Mouse (Mus musculus): ENCODE measurements around the gene Zmat5. TPM values are rescaled to one million over a fixed set of nuclear protein-coding genes. Genes with fewer than 3 reads are reported as not detected.
A peak's percentile ranks its signal among the peaks of the same experiment; 100 is the strongest.
"Not testable (repeated sequence)": the region's sequence is repeated elsewhere in the genome, so short reads cannot be mapped to it uniquely, and the experiment has no call there.

Zmat5 gene
- total RNA-seq, 1 experiment from 2014 or later, result 4.7 TPM

DNA sequence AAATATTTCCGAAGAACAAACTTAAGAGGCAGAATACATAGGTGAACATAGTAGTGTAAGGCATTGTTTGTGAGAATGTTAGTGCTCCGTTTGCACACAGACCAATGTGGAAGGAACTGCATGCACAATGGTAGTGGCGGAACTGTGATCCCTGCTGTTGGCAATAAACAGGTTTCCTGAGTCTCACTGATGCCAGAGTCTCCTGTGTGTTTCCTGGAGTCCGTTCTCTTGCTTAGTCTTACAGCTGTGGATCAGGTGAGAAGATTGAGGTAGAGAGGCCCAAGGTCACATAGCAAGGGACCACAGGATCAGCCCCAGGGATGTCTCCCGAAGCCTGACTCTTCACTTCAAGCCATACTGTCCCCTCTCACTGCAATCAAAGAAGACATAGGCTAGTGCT, 19.0 kb upstream of the Zmat5 start:
- ATAC-seq (replicated peaks in 1 of 2; ENCODE audit: insufficient read depth in 1 of 2, low FRiP score in 2 of 2, low TSS enrichment in 1 of 2, low read depth in 1 of 2, poor library complexity in 2 of 2, severe bottlenecking in 2 of 2), result no peak

DNA sequence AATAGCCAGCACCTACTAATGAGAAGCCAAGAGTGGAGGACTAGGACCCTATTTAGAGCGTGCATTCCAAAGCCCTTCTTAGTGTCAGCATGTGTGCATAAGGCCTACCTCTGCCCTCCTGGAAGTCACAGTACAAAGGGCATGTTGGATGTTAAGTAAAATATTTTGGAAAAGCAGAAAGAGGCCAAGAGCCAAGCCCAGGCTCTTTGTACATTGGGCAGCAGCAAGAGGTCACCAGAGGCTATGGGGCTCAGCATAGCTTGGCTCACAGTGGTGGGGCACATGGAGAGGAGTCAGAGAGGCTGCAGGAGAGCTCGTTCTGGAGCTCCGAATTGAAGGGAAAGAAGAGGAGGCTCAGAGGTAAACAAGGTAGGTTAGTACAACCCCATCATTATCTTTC, 17.5 kb upstream of the Zmat5 start:
- no peak for ATAC-seq (replicated peaks in 1 of 2; ENCODE audit: insufficient read depth in 1 of 2, low FRiP score in 2 of 2, low TSS enrichment in 1 of 2, low read depth in 1 of 2, poor library complexity in 2 of 2, severe bottlenecking in 2 of 2)

DNA sequence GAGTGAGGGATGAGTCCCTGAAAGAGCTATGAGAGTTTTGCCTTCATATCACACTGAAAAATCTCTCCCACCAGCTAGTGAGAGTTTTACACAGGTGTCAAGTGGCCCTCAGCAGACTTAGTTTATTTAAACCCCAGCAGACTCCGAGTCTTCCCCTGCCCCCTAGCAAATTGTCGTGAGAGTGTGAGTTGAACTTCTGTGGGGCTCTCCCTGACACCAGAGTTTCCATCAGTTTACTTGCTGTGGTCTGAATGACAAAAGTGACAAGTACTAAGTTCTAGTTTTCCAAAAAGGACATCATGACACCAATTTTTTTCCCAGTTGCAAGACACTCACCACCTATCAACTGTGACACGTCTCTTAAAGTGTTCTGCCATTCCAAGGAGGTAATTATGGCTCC, 16.6 kb upstream of the Zmat5 start:
- no peak for ATAC-seq (replicated peaks in 1 of 2; ENCODE audit: insufficient read depth in 1 of 2, low FRiP score in 2 of 2, low TSS enrichment in 1 of 2, low read depth in 1 of 2, poor library complexity in 2 of 2, severe bottlenecking in 2 of 2)

DNA sequence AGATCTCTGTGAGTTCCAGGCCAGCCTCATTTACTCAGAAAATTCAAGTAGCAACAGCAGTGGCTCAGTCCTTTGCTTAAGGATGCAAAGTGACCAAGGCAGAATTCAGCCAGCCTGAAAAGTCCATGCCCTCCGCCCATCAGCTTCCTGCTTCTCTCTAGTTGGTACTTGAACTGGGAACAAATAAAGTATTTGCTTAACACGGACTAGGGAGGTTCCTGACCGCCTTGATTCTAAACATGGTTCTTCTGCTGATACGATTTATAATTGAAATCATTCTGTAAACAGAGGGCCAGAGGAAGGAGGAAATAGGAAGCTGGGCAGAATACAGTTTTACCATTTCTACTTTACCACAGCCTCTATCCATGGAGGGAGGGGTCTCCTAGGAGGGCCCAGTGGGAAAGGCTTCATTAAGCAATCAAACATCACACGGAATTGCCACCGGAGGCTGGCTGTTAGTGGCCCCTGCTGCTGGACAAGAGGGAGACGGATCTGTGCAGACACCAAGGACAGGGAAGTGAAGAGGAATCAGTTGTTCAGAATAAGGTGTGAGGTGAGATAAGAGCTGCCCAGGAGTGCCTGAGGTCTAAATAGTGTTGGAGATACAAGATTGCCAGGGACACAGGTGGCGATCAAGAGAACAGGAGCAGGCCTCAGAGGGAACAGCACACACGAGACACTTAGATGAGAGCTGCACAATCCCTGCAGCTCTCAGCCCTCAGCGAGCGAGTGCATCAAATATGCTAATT, 15.7 kb upstream of the Zmat5 start:
- ATAC-seq (replicated peaks in 1 of 2; ENCODE audit: insufficient read depth in 1 of 2, low FRiP score in 2 of 2, low TSS enrichment in 1 of 2, low read depth in 1 of 2, poor library complexity in 2 of 2, severe bottlenecking in 2 of 2), result no peak

DNA sequence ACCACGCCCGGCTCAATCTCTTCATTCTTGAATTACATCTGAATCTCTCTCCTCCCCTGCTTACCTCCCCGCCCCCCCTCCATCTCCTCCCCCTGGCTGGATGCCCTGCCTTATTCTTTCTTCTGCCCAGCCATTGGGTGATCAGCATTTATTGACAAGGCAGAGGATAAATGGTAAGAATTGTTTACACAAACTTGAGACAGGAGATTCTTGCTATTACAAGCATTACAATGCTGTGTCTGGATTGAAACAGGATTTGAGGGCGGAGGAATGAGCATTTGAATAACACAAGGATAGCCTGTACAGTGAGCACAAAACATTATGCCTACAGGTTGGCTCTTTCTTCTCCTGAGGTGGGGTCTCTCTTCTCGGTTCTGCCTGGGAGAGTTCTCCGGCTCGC, 14.1 kb upstream of the Zmat5 start:
- no peak for ATAC-seq (replicated peaks in 1 of 2; ENCODE audit: insufficient read depth in 1 of 2, low FRiP score in 2 of 2, low TSS enrichment in 1 of 2, low read depth in 1 of 2, poor library complexity in 2 of 2, severe bottlenecking in 2 of 2)

DNA sequence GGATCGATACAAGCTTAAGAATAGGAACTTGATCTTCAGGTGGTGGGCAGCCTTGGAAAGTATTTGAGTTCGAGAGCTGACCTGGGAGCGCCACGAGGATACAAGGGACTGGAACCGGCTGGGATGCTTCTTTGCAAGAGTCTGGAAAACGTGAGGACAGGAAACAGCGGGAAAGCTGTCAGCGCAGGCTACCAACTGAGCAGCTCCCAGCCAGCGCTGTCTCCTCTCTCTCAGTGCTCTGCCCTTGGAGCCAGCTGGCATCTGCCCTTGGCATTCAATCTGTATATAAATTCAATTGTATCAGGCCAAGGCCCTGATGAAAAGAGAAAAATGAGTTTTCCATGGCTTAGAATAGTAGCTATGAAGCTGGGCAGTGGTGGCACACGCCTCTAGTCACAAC, 13.3 kb upstream of the Zmat5 start:
- ATAC-seq (replicated peaks in 1 of 2; ENCODE audit: insufficient read depth in 1 of 2, low FRiP score in 2 of 2, low TSS enrichment in 1 of 2, low read depth in 1 of 2, poor library complexity in 2 of 2, severe bottlenecking in 2 of 2), result no peak

DNA sequence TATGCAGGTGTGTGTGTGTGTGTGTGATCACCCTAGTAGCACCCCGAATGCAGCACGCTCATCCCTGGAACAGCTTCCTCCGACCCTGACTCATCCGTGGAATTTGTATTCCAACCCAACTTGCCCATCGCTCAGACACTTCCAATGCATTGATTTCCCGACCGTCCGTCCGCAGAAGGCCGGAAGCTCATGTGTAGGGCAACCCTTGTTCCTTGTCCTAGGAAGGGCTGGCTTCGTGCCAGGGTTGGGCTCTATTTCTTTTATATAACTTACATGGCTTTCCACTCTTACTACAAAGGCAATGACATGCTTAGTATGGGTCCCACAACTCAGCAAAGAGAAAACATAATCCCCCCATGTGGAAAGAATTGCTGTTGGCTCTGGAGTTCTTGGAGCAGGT, 12.3 kb upstream of the Zmat5 start:
- ATAC-seq (replicated peaks in 1 of 2; ENCODE audit: insufficient read depth in 1 of 2, low FRiP score in 2 of 2, low TSS enrichment in 1 of 2, low read depth in 1 of 2, poor library complexity in 2 of 2, severe bottlenecking in 2 of 2), result no peak

DNA sequence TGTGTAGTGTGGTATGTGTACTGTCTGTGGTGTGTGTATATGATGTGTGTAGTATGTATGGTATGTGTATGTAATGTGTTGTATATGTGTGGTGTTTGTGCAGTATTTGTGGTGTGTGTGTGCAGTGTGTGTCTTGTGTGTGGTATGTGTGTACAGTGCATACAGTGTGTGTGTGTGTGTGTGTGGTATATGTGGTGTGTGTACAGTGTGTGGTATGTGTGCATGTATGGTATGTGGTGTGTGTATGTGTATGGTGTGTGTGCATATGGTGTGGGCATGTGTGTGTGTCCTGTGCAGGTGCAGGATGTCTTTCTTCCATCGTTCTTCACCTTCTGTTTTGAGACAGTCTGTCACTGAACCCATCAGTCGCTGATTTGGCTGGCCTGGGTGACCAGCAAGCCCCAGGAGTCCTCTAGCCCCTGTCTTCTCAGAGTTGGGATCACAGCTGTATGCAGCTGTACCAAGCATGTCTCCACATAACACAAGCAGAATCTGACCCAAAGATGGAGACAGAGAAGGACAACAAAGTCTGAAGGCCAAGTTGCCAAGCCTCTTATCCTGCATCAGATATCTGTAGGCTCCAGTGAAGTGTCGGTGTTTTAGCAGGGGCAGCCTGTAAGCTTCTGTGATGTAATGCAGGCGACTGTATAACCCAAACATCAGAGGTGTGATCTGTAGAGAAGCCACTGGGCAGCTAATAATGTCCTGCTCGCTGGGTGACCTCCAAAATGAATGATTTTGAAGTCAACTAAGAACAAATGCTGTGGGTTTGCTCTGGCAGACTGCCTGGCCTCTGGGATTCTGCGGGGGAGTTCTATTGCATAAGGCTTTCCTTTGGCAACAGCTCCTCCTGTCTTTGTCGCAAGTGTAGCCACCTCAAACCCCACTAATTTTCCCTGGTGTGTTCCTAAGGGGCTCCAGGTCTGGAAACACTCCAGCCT, 7.2 kb upstream of the Zmat5 start:
- peak; percentile 42 to 62 for ATAC-seq (replicated peaks in 1 of 2; ENCODE audit: insufficient read depth in 1 of 2, low FRiP score in 2 of 2, low TSS enrichment in 1 of 2, low read depth in 1 of 2, poor library complexity in 2 of 2, severe bottlenecking in 2 of 2)

DNA sequence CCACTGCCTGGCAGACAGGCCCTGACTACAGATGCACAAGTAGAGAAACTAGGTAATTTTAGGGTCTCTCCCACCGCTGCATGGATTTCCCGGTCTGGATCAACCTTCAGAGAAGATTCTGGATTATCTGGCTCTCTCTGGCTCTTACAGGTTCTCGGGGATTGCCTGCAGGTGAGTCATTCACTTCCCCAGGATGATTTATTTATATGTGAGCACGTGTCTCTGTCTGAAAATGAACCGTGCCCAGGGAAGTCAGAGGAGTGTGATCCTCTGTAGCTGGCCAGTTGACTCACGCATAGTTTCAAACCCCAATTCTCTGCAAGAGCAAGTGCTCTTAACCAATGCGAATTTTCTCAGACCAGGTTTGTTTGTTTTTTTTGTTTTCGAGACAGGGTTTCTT, 3.8 kb upstream of the Zmat5 start:
- ATAC-seq (replicated peaks in 1 of 2; ENCODE audit: insufficient read depth in 1 of 2, low FRiP score in 2 of 2, low TSS enrichment in 1 of 2, low read depth in 1 of 2, poor library complexity in 2 of 2, severe bottlenecking in 2 of 2), result no peak

DNA sequence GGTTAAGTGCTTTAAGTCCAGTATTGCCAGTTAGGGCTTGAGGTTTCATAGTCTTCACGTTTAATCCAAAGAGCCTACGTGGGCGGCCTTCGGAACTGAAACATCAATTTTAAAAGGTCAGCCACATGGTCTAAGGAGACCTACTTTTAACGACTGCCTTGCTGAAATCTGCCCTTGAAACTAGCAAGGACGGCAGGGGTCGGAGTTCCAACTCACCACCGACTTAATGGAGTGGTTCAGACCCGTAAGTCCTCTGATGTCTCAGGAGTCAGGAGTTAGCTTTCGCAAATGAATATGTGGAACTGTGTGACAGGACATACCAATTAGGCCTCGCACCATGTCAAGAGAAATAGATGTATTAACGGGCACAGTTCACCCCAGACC, 798 bp upstream of the Zmat5 start:
- peak in 1 of 2 experiments; percentile 4; a peak in 1 of 4 replicates for ATAC-seq (replicated peaks in 1 of 2; ENCODE audit: insufficient read depth in 1 of 2, low FRiP score in 2 of 2, low TSS enrichment in 1 of 2, low read depth in 1 of 2, poor library complexity in 2 of 2, severe bottlenecking in 2 of 2)

DNA sequence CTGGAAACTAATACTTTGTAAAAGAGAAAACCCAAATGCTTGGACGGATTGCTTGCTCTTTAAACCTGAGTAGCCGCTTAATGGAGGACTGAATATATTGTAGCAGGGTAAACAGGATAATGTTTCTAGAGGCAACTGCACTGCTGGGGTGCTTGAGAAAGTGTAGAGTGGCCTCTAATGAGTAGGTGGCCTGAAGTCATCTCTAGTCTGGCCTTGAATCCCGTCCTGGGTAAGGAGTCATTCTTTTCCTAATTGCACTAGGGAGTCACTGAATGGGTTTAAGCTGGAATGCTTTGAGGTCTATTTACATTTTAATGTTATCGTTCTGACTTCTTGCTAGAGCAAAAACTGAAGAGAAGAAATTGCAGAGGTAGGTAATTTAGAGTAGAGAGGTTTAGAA, 700 bp downstream of the Zmat5 start:
- no peak for ATAC-seq (replicated peaks in 1 of 2; ENCODE audit: insufficient read depth in 1 of 2, low FRiP score in 2 of 2, low TSS enrichment in 1 of 2, low read depth in 1 of 2, poor library complexity in 2 of 2, severe bottlenecking in 2 of 2)

DNA sequence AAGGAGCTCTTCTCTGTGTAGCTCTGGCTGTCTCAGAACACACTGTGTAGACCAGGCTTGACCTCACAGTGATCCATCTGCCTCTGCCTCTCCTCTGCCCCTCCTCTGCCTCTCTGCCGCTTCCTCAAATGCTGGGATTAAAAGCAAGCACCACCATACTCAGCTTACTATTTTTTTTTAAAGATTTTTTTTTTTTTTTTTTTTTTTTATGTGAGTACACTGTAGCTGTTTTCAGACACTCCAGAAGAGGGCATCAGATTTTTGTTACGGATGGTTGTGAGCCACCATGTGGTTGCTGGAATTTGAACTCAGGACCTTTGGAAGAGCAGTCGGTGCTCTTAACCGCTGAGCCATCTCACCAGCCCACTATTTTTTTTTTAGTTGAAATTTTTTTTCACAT, 5.7 kb downstream of the Zmat5 start:
- ATAC-seq (replicated peaks in 1 of 2; ENCODE audit: insufficient read depth in 1 of 2, low FRiP score in 2 of 2, low TSS enrichment in 1 of 2, low read depth in 1 of 2, poor library complexity in 2 of 2, severe bottlenecking in 2 of 2), result not testable (repeated sequence)

DNA sequence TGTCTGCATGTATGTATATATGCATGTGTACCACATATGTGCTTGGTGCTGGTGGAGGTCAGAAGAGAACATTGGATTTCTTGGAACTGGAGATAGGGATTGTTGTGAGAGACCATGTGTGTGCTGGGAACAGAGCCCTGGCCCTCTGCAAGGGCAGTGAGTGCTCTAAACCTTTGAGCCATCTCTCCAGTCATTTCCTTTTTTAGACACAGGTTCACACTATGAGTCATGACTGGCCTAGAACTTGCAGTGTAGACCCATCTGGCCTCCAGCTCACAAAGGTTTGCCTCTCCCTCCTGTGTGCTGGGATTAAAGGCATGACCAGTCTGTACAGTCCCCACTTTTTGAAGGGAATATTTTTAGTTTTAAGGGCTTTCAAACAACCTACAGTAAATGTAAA, 8.3 kb downstream of the Zmat5 start:
- ATAC-seq (replicated peaks in 1 of 2; ENCODE audit: insufficient read depth in 1 of 2, low FRiP score in 2 of 2, low TSS enrichment in 1 of 2, low read depth in 1 of 2, poor library complexity in 2 of 2, severe bottlenecking in 2 of 2), result no peak

DNA sequence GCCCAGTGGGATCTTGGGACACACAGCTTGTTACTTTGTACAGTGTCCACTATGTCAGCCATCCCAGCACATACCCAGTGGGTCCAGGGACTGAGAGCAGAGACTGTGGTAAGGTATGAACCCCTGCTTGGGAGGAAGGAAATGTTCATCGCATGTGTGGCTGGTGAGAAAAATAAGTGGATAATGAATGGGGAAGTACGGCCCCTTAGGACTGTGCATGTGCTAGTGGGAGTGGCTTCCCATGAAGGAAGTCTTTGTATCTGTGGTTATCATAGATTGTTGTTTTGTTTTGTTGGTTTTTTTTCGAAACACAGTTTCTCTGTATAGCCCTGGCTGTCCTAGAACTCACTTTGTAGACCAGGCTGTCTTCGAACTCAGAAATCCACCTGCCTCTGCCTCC, 10.2 kb downstream of the Zmat5 start:
- peak; percentile 81 to 85 for ATAC-seq (replicated peaks in 1 of 2; ENCODE audit: insufficient read depth in 1 of 2, low FRiP score in 2 of 2, low TSS enrichment in 1 of 2, low read depth in 1 of 2, poor library complexity in 2 of 2, severe bottlenecking in 2 of 2)

DNA sequence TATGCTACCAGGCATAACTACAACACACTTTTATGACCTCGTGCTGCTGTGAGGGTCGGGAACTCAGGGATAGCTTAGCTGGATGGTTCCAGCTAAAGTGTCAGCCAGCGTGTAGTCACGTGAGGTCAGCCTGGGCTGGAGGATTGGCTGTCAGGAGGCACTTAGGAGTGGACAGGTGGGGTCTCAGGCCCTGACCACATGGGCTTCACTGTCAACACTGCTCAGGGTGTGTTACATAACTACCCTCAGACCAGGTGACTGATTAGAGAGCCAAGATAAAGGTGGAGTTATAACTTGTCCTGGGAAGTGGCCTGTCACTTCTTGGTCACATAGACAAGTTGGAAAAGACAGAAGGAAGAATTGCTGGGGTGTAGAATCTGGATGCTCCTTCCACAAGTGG, 11.1 kb downstream of the Zmat5 start:
- ATAC-seq (replicated peaks in 1 of 2; ENCODE audit: insufficient read depth in 1 of 2, low FRiP score in 2 of 2, low TSS enrichment in 1 of 2, low read depth in 1 of 2, poor library complexity in 2 of 2, severe bottlenecking in 2 of 2), result no peak

DNA sequence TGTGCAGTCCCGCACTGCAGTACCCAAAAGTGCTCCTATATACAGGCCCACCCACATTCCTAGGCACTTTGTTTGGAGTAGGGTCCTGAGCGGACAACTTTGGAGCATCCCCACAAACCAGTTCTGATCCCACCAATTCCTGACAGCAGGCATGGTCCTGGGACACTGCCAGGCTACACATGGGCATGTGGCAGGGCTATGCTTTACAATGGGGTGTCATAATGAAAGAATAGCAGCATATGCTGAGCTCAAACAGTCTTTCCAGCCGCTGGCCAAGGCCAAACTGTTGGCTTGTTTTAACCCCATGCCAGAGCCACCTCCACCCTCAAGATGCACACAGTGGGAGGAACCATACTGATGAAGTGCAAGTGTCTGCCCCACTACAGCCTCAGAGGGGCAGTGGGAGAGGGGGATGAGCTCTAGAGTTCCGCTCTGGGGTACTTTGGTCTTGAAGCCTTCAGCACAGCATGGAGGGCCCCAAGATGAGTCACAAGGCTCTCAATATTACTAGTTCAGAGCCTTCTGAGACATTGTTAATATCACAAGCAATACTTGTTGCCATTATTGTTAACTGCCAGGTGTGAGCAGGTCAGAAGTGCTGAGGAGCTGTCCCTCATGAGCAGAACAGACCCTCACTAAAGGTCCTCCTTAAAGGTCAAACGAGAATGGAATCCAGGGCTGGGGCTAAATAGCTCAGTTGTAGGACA, 12.2 kb downstream of the Zmat5 start:
- ATAC-seq (replicated peaks in 1 of 2; ENCODE audit: insufficient read depth in 1 of 2, low FRiP score in 2 of 2, low TSS enrichment in 1 of 2, low read depth in 1 of 2, poor library complexity in 2 of 2, severe bottlenecking in 2 of 2), result no peak

DNA sequence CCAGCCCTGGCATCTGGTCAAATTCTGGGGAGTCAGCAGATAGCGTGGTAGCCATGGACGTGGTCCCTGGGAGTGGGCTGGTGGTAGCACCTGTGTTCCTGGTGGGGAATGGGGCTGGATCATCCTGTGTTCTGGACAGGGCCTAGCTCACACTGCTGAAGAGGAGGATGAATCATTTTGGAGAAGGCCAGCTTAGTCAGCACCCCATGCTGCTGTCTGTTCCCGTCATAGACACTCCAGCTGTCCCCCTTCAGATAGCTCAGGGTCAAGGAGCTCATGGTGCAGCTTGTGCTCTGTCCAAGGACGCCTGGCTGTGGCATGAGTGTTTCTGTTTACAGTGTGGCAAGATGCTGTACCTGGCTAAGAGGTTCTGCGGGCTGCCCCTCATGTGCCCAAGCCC, 14.1 kb downstream of the Zmat5 start:
- ATAC-seq (replicated peaks in 1 of 2; ENCODE audit: insufficient read depth in 1 of 2, low FRiP score in 2 of 2, low TSS enrichment in 1 of 2, low read depth in 1 of 2, poor library complexity in 2 of 2, severe bottlenecking in 2 of 2), result no peak

DNA sequence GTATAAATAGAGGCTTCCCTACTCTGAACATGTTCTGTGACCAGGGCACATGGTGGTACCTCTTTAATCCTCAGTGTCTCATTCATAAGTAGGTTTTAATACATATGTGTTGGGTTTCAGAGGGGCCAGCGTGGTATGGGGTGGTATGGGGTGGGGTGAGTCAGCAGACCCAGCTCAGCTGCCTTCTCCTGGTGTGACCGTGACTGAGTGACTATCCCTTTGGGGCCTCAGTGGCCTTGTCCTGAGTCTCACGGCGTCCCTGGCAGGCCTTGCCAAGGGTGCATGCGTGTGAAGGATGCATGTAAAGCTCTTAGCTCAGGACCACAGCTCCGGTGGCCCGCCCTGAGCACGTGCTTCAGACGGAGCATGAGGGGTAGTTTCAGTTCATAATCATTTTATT, 15.5 kb downstream of the Zmat5 start:
- no peak for ATAC-seq (replicated peaks in 1 of 2; ENCODE audit: insufficient read depth in 1 of 2, low FRiP score in 2 of 2, low TSS enrichment in 1 of 2, low read depth in 1 of 2, poor library complexity in 2 of 2, severe bottlenecking in 2 of 2)

All from hematopoietic stem cell, adult 5-6 weeks (primary cell).